Mouse (Mus musculus) liver, adult 2 months (tissue): ENCODE results near the gene 1700037H04Rik. TPM values are rescaled to one million over a fixed set of nuclear protein-coding genes. Genes with fewer than 3 reads are reported as not detected.
"Not testable (repeated sequence)": the region's sequence is repeated elsewhere in the genome, so short reads cannot be mapped to it uniquely, and the experiment has no call there.

Experiments used
- DNase-seq: peaks from one replicate; pipeline ENCODE4 v3.0.0-alpha.2; 2011; ENCODE audit warnings: low read depth, low spot score; ENCODE audit errors: extremely low read depth
- H3K27ac ChIP-seq: fragments of 200-500 bp; replicated peaks from 2 replicates; pipeline ENCODE4 v1.5.1; 2012; ENCODE audit warnings: low read depth, mild to moderate bottlenecking, control low read depth, inconsistent platforms, low read length; ENCODE audit not compliant: insufficient read depth
- H3K27me3 ChIP-seq: fragments of 200-500 bp; 2 replicates; pipeline ENCODE4 v1.6.1; 2012; ENCODE audit warnings: mild to moderate bottlenecking, moderate library complexity, low read length, inconsistent platforms; ENCODE audit not compliant: control insufficient read depth, insufficient read depth
- H3K36me3 ChIP-seq: fragments of 200-500 bp; 2 replicates; pipeline ENCODE4 v1.6.1; 2012; ENCODE audit warnings: low read length, inconsistent platforms; ENCODE audit not compliant: control insufficient read depth, insufficient read depth
- H3K4me1 ChIP-seq: fragments of 200-500 bp; 2 replicates; pipeline ENCODE4 v1.6.1; 2011; ENCODE audit warnings: low read length; ENCODE audit not compliant: control insufficient read depth, insufficient read depth
- H3K4me3 ChIP-seq: fragments of 200-500 bp; 2 replicates; pipeline ENCODE4 v1.5.1; 2011; ENCODE audit warnings: low read depth, mild to moderate bottlenecking, control low read depth, low read length, moderate library complexity; ENCODE audit not compliant: insufficient read depth
- H3K79me2 ChIP-seq: fragments of 200-500 bp; 2 replicates; pipeline ENCODE4 v1.6.1; 2012; ENCODE audit warnings: inconsistent platforms, mild to moderate bottlenecking, low read length, moderate library complexity; ENCODE audit not compliant: control insufficient read depth, insufficient read depth
- H3K9ac ChIP-seq: fragments of 200-500 bp; 2 replicates; pipeline ENCODE4 v1.6.1; 2012; ENCODE audit warnings: low read depth, mild to moderate bottlenecking, control low read depth, inconsistent platforms, low read length
- CTCF ChIP-seq: fragments of 200-500 bp; IDR thresholded peaks from 2 replicates; pipeline ENCODE4 v1.5.1; 2011; ENCODE audit warnings: low read depth, low read length, control low read depth
- POLR2A ChIP-seq: fragments of 200-500 bp; IDR thresholded peaks from 2 replicates; pipeline ENCODE4 v1.6.1; 2011; ENCODE audit warnings: low read length, control low read depth; ENCODE audit not compliant: insufficient read depth; ENCODE audit errors: extremely low read depth
- WGBS: fragments of 180-500 bp; shearing (Covaris S2); methylation state at CpG from one replicate; pipeline ENCODE4 v1.1.7; 2018; 5-methylcytosine and 5-hydroxymethylcytosine counted together
- polyA plus RNA-seq: library from polyadenylated mRNA; depleted of rRNA; stranded (reverse); fragments of >200 nt; gene quantifications from 2 replicates; pipeline ENCODE4 v1.2.3, GENCODE M21; 2012
- total RNA-seq: library from RNA; depleted of rRNA; stranded (reverse); fragments of >200 nt; gene quantifications from 2 replicates; pipeline ENCODE4 v1.2.3, GENCODE M21; 2014

Gene 1700037H04Rik
- total and polyA plus RNA-seq, 2 experiments: 3.4 to 16.6 TPM

DNA sequence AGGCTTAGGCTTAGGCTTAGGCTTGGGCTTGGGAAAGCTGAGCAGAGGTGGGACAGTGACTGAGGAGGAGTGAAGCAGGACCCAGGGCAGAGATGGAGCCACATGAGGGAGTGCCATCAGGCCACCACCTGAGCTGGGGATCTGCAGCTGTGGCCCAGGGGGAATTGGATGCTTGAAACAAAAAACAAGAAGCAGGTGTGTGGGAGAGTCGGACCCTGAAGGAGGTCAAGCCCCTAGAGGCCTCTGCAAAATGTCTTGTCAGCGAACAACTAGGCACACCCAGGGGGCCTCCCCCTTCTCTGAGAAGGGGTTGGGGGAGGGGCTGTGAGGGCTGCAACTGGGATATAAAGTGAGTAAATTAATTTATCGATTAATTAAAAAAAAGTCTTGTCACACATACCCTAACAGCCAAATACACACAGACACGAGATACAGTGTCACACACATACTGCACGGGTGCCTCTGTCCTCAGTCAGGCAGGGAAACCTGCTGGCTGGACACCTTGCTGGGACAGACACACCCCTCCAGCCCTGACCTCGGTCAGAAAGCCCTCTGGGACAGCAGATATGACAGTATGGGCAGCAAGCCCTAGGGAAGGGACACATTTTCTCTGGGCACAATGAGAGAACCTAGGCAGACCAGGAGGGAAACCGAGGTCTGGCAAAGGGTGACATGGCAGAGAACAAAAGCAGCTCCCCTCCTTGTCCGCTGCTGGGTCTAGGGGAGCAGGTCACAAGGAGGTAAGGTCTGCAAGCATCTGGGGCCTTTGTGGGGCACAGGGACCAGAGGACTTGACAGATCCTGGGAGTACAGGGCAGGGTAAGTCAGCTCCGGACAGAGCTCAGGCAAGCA lies 33.7 kb downstream of the 1700037H04Rik start:
- H3K79me2 ChIP-seq: no peaks in the 10 kb centered on the region
- H3K4me3 ChIP-seq: no peak overlapping the region
- no peak for DNase-seq
- H3K9ac ChIP-seq: no peak overlapping the region
- no peaks in the 10 kb centered on the region for H3K4me1 ChIP-seq
- no peak overlapping the region for H3K27ac ChIP-seq
- H3K36me3 ChIP-seq: no peaks in the 10 kb centered on the region
- TF ChIP-seq POLR2A: no peak
- TF ChIP-seq CTCF: no peak
- 79% methylated on average over 9 of the region's 9 CpGs for WGBS
- no peaks in the 10 kb centered on the region; the same call in 1 of the 2 replicates for H3K27me3 ChIP-seq

- no peaks in the 10 kb centered on the region; the same call in 1 of the 2 replicates for H3K27me3 ChIP-seq
- H3K9ac ChIP-seq: no peak overlapping the region
- TF ChIP-seq POLR2A: no peak
- TF ChIP-seq CTCF: no peak
- H3K79me2 ChIP-seq: no peaks in the 10 kb centered on the region
- no peaks in the 10 kb centered on the region for H3K36me3 ChIP-seq
- 93% methylated on average over 9 of the region's 9 CpGs for WGBS
- DNase-seq: no peak
- no peaks in the 10 kb centered on the region for H3K4me1 ChIP-seq
- H3K27ac ChIP-seq: no peak overlapping the region
- H3K4me3 ChIP-seq: no peak overlapping the region
These were observed 34.5 kb downstream of the 1700037H04Rik start for GRCm38 (mm10) chr2:131125157-131125963.

DNA sequence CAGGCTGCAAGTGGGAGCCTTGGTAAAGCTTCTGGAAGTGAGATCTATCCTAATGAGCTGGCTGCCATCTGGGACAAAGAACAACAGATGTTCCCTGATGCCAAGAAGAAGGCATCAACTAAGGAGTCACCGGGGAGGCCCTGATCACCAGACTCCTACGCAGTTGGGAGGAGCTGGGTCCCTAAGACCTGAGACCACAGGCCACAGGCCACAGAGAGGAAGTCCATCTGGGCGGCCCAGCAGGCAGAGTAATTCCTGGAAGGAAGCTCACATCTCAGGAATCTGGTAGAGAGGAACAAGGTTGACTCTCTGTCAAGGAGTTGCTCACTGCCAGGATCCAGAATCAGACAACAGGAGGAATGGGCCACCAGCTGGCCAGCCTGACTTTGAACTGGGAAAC lies 35.7 kb downstream of the 1700037H04Rik start:
- Histone ChIP-seq H3K36me3 (no peaks in the 10 kb centered on the region), H3K27me3 (no peaks in the 10 kb centered on the region; the same call in 1 of the 2 replicates), H3K4me3 (no peak overlapping the region), H3K4me1 (no peaks in the 10 kb centered on the region), H3K27ac (no peak overlapping the region), H3K9ac (no peak overlapping the region), H3K79me2 (no peaks in the 10 kb centered on the region)
- 70% methylated on average over 3 of the region's 3 CpGs for WGBS
- no peak for TF ChIP-seq POLR2A
- no peak for TF ChIP-seq CTCF
- no peak for DNase-seq

GRCm38 (mm10) chr2:131118968-131119574 lies 40.8 kb downstream of the 1700037H04Rik start:
- DNase-seq: no peak
- WGBS: 83% methylated on average over 2 of the region's 2 CpGs
- H3K4me3 ChIP-seq: no peak overlapping the region
- H3K79me2 ChIP-seq: no peaks in the 10 kb centered on the region
- H3K36me3 ChIP-seq: no peaks in the 10 kb centered on the region
- TF ChIP-seq CTCF (no peak), POLR2A (no peak)
- H3K27ac ChIP-seq: no peak overlapping the region
- H3K4me1 ChIP-seq: no peaks in the 10 kb centered on the region
- H3K9ac ChIP-seq: no peak overlapping the region
- H3K27me3 ChIP-seq: no peaks in the 10 kb centered on the region

DNA sequence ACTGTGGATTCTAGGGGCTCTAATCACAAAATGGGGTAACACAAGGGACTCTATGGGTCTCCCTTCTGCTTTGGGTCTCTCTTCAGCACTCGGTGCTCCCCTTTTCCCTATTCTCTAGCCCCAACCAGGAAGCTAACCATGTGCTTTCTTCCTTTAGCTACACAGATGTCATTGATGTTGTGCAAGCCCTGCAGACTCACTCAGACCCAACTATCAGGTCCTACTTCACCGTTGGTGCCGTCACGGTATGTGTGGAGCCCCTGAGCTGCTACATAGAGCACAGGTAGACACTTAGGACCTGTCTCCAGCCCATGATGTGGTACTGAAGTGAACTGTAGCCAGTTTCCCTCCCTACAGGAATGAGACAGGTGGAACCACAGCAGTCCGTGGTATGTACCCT lies 53.9 kb downstream of the 1700037H04Rik start:
- no peak for DNase-seq
- Histone ChIP-seq H3K27me3 (no peaks in the 10 kb centered on the region), H3K4me1 (no peaks in the 10 kb centered on the region), H3K36me3 (no peaks in the 10 kb centered on the region), H3K79me2 (no peaks in the 10 kb centered on the region), H3K27ac (no peak overlapping the region), H3K9ac (no peak overlapping the region), H3K4me3 (no peak overlapping the region)
- TF ChIP-seq CTCF: no peak
- TF ChIP-seq POLR2A: no peak
- WGBS: 85% methylated on average over 5 of the region's 5 CpGs

- not testable (repeated sequence) for H3K27me3 ChIP-seq, H3K36me3 ChIP-seq, H3K4me1 ChIP-seq, H3K9ac ChIP-seq, DNase-seq, H3K4me3 ChIP-seq, H3K79me2 ChIP-seq, H3K27ac ChIP-seq
- WGBS: 78% methylated on average over 4 of the region's 4 CpGs
These were observed 54.8 kb downstream of the 1700037H04Rik start for GRCm38 (mm10) chr2:131105061-131105460.
